Mouse (Mus musculus) central nervous system, embryonic 18 days (tissue): ENCODE data around the gene Serpini2. TPM values are rescaled to one million over a fixed set of nuclear protein-coding genes. Genes with fewer than 3 reads are reported as not detected.

Source experiments
- polyA plus RNA-seq: library from polyadenylated mRNA; depleted of rRNA; stranded (reverse); fragments of >200 nt; gene quantifications from 2 replicates; pipeline ENCODE4 v1.2.3, GENCODE M21; 2012; rRNA removed

The Serpini2 gene
- polyA plus RNA-seq: not detected in 2 replicates

DNA sequence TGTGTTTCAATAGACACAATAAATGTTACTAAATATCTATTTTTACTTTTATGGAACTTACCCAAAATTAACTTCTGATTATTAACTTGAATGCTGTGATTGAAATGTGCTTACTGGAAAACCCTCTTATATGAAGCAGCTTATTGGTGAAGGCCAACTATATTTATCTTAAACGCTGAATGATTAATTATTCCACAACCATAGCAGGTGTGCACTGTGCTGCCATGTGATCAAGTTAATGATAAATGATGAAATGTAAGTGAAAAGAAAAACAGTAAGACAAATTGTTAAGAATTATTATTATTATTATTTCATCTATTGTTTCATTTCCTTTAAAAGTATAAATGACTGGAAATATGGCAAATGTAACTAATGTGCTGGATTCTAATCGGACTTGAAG lies at the start of gene Serpini2:
Serpini2 (minus strand) TSS at position 101 of the 400 bp plus-strand sequence.

Other genes with a start within 250 kb of the Serpini2 start
- 0.79 and 0.80 TPM in 2 replicates for gene Zbbx, start 105.0 kb downstream of the Serpini2 start, polyA plus RNA-seq
- gene Wdr49, start 212.1 kb upstream of the Serpini2 start, polyA plus RNA-seq: 0.16 and 0.24 TPM in 2 replicates